Mouse (Mus musculus) forebrain, embryonic 11.5 days (tissue): ENCODE results near the gene Crygb. TPM values are rescaled to one million over a fixed set of nuclear protein-coding genes. Genes with fewer than 3 reads are reported as not detected.

Experiments used
- ATAC-seq: fragments of 200-750 bp; cut with Nextera tagmentation; replicated peaks from 2 replicates; pipeline ENCODE4 v1.8.0; 2017; ENCODE audit warnings: moderate TSS enrichment; ENCODE audit not compliant: low FRiP score
- DNase-seq: peaks from one replicate; pipeline ENCODE4 v3.0.0-alpha.2; 2017; ENCODE audit warnings: low spot score
- H3K27ac ChIP-seq: fragments of 300-500 bp; sonication (generic); 2 replicates; pipeline ENCODE4 v1.5.1; 2014; ENCODE audit warnings: low read depth, low read length
- H3K27me3 ChIP-seq: fragments of 300-500 bp; sonication (generic); 2 replicates; pipeline ENCODE4 v1.6.1; 2014; ENCODE audit warnings: mild to moderate bottlenecking, low read length, mixed read lengths; ENCODE audit not compliant: control insufficient read depth, insufficient read depth
- H3K36me3 ChIP-seq: fragments of 300-500 bp; sonication (generic); 2 replicates; pipeline ENCODE4 v1.6.1; 2014; ENCODE audit warnings: mild to moderate bottlenecking, low read length, moderate library complexity, mixed read lengths; ENCODE audit not compliant: control insufficient read depth, insufficient read depth
- H3K4me1 ChIP-seq: fragments of 300-500 bp; sonication (generic); replicated peaks from 2 replicates; pipeline ENCODE4 v1.6.1; 2014; ENCODE audit warnings: low read length, mixed read lengths; ENCODE audit not compliant: control insufficient read depth, insufficient read depth
- H3K4me2 ChIP-seq: fragments of 300-500 bp; sonication (generic); 2 replicates; pipeline ENCODE4 v1.6.1; 2014; ENCODE audit warnings: low read depth, mild to moderate bottlenecking, low read length, moderate library complexity, mixed read lengths; ENCODE audit not compliant: severe bottlenecking
- H3K4me3 ChIP-seq: fragments of 300-500 bp; sonication (generic); 2 replicates; pipeline ENCODE4 v1.5.1; 2014; ENCODE audit warnings: low read depth, low read length
- H3K9ac ChIP-seq: fragments of 300-500 bp; sonication (generic); 2 replicates; pipeline ENCODE4 v1.6.1; 2014; ENCODE audit warnings: low read length
- H3K9me3 ChIP-seq: fragments of 300-500 bp; sonication (generic); 2 replicates; pipeline ENCODE4 v1.6.1; 2016; ENCODE audit warnings: low read length, mixed read lengths; ENCODE audit not compliant: control insufficient read depth
- WGBS: fragments of 180-500 bp; shearing (Covaris S2); extraction: QIAGEN DNeasy Blood & Tissue Kit; methylation state at CpG from one replicate; pipeline ENCODE4 v1.1.7; 2014; 5-methylcytosine and 5-hydroxymethylcytosine counted together
- polyA plus RNA-seq: library from polyadenylated mRNA; unstranded; fragments of >200 nt; fragmentation: Nextera tagmentation; extraction: Ambion mirVana; gene quantifications from 2 replicates; pipeline ENCODE4 v1.2.1, GENCODE M21; 2014

The Crygb gene
- polyA plus RNA-seq, 1 experiment from 2014 or later = not detected

- H3K9ac ChIP-seq = no peak overlapping the region
- DNase-seq = no peak
- H3K4me1 ChIP-seq = no peaks in the 10 kb centered on the region
- no peaks in the 10 kb centered on the region for H3K36me3 ChIP-seq
- H3K4me2 ChIP-seq = no peak overlapping the region
- no peak overlapping the region for H3K27ac ChIP-seq
- WGBS = 85% methylated on average over 2 of the region's 2 CpGs
- no peaks in the 10 kb centered on the region for H3K9me3 ChIP-seq
- no peak overlapping the region for H3K4me3 ChIP-seq
- ATAC-seq = no peak
- H3K27me3 ChIP-seq = no peaks in the 10 kb centered on the region
Measured at GRCm38 (mm10) chr1:65090370-65090769, 8.3 kb upstream of the Crygb start.

- ATAC-seq = no peak
- no peaks in the 10 kb centered on the region for H3K27me3 ChIP-seq
- no peak overlapping the region for H3K4me2 ChIP-seq
- DNase-seq = no peak
- H3K4me3 ChIP-seq = no peak overlapping the region
- no peak overlapping the region for H3K9ac ChIP-seq
- H3K36me3 ChIP-seq = no peaks in the 10 kb centered on the region
- H3K4me1 ChIP-seq = no peaks in the 10 kb centered on the region
- no peak overlapping the region for H3K27ac ChIP-seq
- WGBS = 86% methylated on average over 6 of the region's 6 CpGs
- no peaks in the 10 kb centered on the region for H3K9me3 ChIP-seq
Measured at GRCm38 (mm10) chr1:65088567-65089356, 6.7 kb upstream of the Crygb start.

DNA sequence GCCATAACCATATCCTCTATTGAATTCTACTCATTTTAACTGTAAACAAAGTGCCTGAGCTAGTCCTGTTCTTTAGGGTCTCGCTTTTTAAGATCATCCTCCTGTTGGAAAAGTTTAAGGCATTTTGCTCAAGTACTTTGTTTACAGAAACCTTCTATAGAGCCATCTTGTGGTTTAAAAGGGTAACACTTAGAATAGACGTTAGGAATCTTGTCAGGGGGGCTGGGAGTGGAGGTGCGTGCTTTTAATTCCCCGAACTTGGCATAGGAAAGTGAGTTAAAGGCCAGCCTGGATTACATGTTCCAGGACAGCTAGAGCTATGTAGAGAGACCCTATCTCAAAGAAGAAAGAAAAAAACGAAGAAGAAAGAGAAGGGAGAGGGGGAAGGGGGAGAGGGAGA, 6.5 kb downstream of the Crygb start:
- H3K9ac ChIP-seq = no peak overlapping the region
- no peak overlapping the region for H3K27ac ChIP-seq
- no peaks in the 10 kb centered on the region for H3K4me1 ChIP-seq
- H3K4me3 ChIP-seq = no peak overlapping the region
- no peak for DNase-seq
- no peaks in the 10 kb centered on the region for H3K9me3 ChIP-seq
- H3K27me3 ChIP-seq = no peaks in the 10 kb centered on the region
- ATAC-seq = no peak
- H3K4me2 ChIP-seq = no peak overlapping the region
- H3K36me3 ChIP-seq = no peaks in the 10 kb centered on the region
- WGBS = 23% methylated on average over 5 of the region's 5 CpGs

DNA sequence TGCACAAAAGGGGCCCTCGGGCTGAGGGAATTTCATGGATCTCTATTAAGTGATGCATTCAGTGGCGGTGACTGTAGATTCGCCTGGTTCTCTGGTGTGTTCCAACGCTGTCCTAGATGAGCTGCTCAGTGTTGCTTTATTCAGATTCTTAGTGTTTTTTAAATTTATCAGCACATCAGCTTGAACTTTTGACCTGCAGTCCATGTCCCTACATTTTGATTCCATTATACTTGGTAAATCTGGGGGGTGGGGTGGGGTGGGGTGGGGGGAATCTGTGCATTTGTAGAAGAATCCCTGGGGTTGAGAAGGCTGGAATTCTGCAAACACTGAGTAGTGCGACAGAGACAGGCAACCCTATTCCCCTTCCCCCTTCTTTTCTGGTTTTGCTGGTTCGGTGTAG, 8.5 kb downstream of the Crygb start, which contains the start of gene Crygc:
Gene Crygc, minus strand, starts transcription at position 101 of the 400 bp plus-strand sequence.
- H3K36me3 ChIP-seq = no peaks in the 10 kb centered on the region
- H3K9ac ChIP-seq = no peak within 1 kb of the TSS
- no peaks in the 10 kb centered on the region for H3K4me1 ChIP-seq
- 61% methylated on average over 6 of the region's 6 CpGs for WGBS
- ATAC-seq = no peak
- H3K4me3 ChIP-seq = no peak within 1 kb of the TSS
- H3K4me2 ChIP-seq = no peak within 1 kb of the TSS
- no peaks in the 10 kb centered on the region for H3K27me3 ChIP-seq
- H3K9me3 ChIP-seq = no peaks in the 10 kb centered on the region
- no peak for DNase-seq
- H3K27ac ChIP-seq = no peak within 1 kb of the TSS

DNA sequence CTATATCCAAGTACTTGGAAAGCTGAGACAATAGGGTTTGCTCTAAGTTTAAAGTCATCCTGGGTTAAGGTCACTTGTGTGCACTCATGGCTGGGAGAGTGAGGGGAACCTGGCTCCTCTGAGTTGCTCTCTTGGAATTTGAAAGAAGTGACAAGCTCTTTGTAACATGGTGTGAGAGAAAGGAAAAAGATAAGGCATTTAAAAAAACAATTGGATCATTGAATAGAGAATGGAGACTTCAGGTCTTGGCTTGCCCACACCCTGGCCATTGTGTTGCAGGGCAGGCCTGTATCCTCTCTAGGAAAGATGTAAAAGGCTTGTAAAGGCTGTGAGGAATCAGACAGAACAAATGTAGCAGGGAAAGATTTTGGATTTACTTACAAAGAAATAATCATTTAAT, 14.2 kb downstream of the Crygb start:
- H3K27ac ChIP-seq = no peak overlapping the region
- H3K4me1 ChIP-seq = no peaks in the 10 kb centered on the region
- H3K4me2 ChIP-seq = no peak overlapping the region
- no peak overlapping the region for H3K4me3 ChIP-seq
- ATAC-seq = no peak
- H3K9ac ChIP-seq = no peak overlapping the region
- no peaks in the 10 kb centered on the region for H3K36me3 ChIP-seq
- H3K27me3 ChIP-seq = no peaks in the 10 kb centered on the region
- H3K9me3 ChIP-seq = no peaks in the 10 kb centered on the region
- no peak for DNase-seq

DNA sequence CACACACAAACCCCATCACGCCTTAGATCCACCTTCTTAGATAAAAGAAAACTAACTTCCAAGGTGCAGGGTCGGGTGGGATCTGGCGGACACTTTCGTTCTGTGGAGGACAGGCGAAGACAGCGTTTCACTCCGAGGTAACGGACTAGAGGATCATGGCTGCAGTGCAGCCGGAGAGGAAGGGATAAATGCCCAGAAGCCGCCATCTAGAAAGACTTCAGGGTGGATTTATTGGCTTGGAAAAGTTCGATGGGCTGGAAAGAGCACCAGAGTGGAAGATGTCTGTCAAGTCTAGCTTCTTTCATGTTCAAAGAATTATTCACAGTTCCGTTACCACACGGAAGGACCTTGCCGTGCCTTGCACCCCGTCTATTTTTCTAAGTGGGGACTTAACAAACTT, 17.9 kb downstream of the Crygb start:
- ATAC-seq (no peak), DNase-seq (no peak)
- Histone ChIP-seq H3K9ac (no peak overlapping the region), H3K36me3 (no peaks in the 10 kb centered on the region), H3K27me3 (no peaks in the 10 kb centered on the region), H3K4me1 (no peaks in the 10 kb centered on the region), H3K9me3 (no peaks in the 10 kb centered on the region), H3K4me2 (no peak overlapping the region), H3K27ac (no peak overlapping the region), H3K4me3 (no peak overlapping the region)
- WGBS = 81% methylated on average over 15 of the region's 15 CpGs

DNA sequence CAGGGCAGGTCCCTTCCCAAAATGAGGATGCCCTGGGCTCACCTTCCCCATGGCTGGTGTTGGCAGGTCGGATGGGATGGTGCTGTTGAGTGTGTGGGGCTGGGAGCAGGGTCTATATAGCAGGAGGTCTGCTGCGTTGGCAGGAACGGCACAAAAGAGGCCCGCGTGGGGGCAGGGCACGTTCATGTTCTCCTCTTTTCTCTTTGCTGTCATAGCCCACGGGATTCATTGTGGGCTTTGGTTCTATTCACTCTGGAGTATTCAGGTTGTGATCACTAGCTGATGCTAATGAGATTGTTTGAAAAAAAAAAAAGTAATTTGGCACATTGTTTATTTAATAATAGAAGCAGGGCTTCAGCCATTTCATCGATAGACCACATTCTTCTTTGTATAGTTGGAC, 18.7 kb downstream of the Crygb start, which contains the start of gene Crygd:
Gene Crygd, minus strand, starts transcription at position 101 of the 400 bp plus-strand sequence.
- Histone ChIP-seq H3K9ac (no peak within 1 kb of the TSS), H3K9me3 (no peaks in the 10 kb centered on the region), H3K4me1 (no peaks in the 10 kb centered on the region), H3K4me2 (no peak within 1 kb of the TSS), H3K27ac (no peak within 1 kb of the TSS), H3K27me3 (no peaks in the 10 kb centered on the region), H3K36me3 (no peaks in the 10 kb centered on the region), H3K4me3 (no peak within 1 kb of the TSS)
- ATAC-seq (no peak), DNase-seq (no peak)
- WGBS = 57% methylated on average over 8 of the region's 8 CpGs

DNA sequence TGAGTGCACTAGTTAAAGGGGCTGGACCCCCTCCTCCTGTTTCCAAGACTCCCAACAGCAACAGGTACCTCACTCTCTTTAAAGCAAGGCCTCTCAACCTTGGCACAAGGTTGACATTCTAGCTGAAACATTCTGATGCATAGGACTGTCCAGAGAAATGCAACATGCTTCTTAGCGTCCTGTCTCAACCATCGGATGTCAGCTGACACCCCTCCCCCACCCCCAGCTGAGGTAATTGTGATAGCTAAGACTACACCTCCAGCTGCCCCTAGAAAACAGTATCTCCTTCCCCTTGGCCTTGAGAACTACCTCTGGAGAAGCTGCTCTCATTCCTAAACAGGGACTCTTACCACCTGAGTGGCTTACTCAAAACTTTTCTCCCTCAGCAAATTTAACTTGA, 29.9 kb downstream of the Crygb start:
- H3K4me1 ChIP-seq = peaks cover 7% of the 10 kb centered on the region; the same call in 1 of the 2 replicates
- ATAC-seq = no peak
- no peaks in the 10 kb centered on the region for H3K27me3 ChIP-seq
- 24% methylated on average over 2 of the region's 2 CpGs for WGBS
- H3K9me3 ChIP-seq = no peaks in the 10 kb centered on the region
- DNase-seq = no peak
- H3K27ac ChIP-seq = no peak overlapping the region
- no peaks in the 10 kb centered on the region for H3K36me3 ChIP-seq
- no peak overlapping the region for H3K4me2 ChIP-seq
- no peak overlapping the region for H3K9ac ChIP-seq
- no peak overlapping the region for H3K4me3 ChIP-seq

GRCm38 (mm10) chr1:65051696-65052095, 30.4 kb downstream of the Crygb start:
- Histone ChIP-seq H3K27me3 (no peaks in the 10 kb centered on the region), H3K4me3 (no peak overlapping the region), H3K4me2 (no peak overlapping the region), H3K27ac (no peak overlapping the region), H3K36me3 (no peaks in the 10 kb centered on the region), H3K9me3 (no peaks in the 10 kb centered on the region), H3K9ac (no peak overlapping the region), H3K4me1 (peaks cover 7% of the 10 kb centered on the region; the same call in 1 of the 2 replicates)
- ATAC-seq (no peak), DNase-seq (no peak)
- 51% methylated on average over 7 of the region's 7 CpGs for WGBS
